Comparison of ENCODE assay signal across 27 mouse cellular contexts in the genomic region with DNA sequence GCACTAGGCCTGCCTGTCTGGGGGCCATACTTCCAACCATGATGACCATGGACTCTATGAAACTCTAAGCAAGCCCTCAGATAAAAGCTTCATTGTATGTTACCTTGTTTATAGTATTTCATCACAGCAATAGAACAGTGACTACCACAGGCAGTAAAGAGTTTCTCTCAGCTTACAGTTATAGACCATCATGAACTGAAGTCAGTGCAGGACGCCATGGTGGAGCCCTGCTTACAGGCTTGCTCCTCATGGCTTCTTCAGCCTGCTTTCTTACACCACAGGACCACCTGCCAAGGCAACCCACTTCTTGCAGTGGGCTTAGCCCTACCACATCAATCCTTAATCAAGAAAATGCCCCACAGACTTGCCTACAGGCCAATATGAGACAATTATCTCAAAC. TPM values are rescaled to one million over a fixed set of nuclear protein-coding genes. Genes with fewer than 3 reads are reported as not detected.
"Had no signal": no experiment of that assay in that cellular context is flagged by ENCODE, and none has a peak within 500 bp of the region (broad histone marks: within the 10 kb centered on the region; RNA-seq: fewer than 3 reads in every experiment).

No protein-coding gene starts in this region.

RNA-seq across cellular contexts. Expression of a gene that starts 41.1 kb away (rescaled TPM):
- polyA plus RNA-seq: heart, embryonic 10.5 days; heart, embryonic 11.5 days; heart, embryonic 12.5 days; heart, embryonic 13.5 days; heart, embryonic 14.5 days; heart, embryonic 15.5 days; heart, embryonic 16.5 days; heart, postnatal 0 days; hindbrain, embryonic 10.5 days; hindbrain, embryonic 11.5 days; hindbrain, embryonic 12.5 days; hindbrain, embryonic 13.5 days; hindbrain, embryonic 14.5 days; hindbrain, embryonic 15.5 days; hindbrain, embryonic 16.5 days; hindbrain, postnatal 0 days; inflammation-experienced regulatory T-cells, adult 6 months; intestine, embryonic 14.5 days; intestine, embryonic 15.5 days; intestine, embryonic 16.5 days; intestine, postnatal 0 days; kidney, adult 2 months; kidney, embryonic 14.5 days; kidney, embryonic 15.5 days; kidney, embryonic 16.5 days; kidney, postnatal 0 days; large intestine, adult 2 months had no signal

RNA-seq across cellular contexts. Expression of a gene that starts 51.5 kb away (rescaled TPM):
- polyA plus RNA-seq: heart, embryonic 10.5 days; heart, embryonic 11.5 days; heart, embryonic 12.5 days; heart, embryonic 13.5 days; heart, embryonic 14.5 days; heart, embryonic 15.5 days; heart, embryonic 16.5 days; heart, postnatal 0 days; hindbrain, embryonic 10.5 days; hindbrain, embryonic 11.5 days; hindbrain, embryonic 12.5 days; hindbrain, embryonic 13.5 days; hindbrain, embryonic 14.5 days; hindbrain, embryonic 15.5 days; hindbrain, embryonic 16.5 days; hindbrain, postnatal 0 days; intestine, embryonic 14.5 days; intestine, embryonic 15.5 days; intestine, embryonic 16.5 days; intestine, postnatal 0 days; kidney, adult 2 months; kidney, embryonic 14.5 days; kidney, embryonic 15.5 days; kidney, embryonic 16.5 days; kidney, postnatal 0 days; large intestine, adult 2 months had no signal
